In the genomic region with DNA sequence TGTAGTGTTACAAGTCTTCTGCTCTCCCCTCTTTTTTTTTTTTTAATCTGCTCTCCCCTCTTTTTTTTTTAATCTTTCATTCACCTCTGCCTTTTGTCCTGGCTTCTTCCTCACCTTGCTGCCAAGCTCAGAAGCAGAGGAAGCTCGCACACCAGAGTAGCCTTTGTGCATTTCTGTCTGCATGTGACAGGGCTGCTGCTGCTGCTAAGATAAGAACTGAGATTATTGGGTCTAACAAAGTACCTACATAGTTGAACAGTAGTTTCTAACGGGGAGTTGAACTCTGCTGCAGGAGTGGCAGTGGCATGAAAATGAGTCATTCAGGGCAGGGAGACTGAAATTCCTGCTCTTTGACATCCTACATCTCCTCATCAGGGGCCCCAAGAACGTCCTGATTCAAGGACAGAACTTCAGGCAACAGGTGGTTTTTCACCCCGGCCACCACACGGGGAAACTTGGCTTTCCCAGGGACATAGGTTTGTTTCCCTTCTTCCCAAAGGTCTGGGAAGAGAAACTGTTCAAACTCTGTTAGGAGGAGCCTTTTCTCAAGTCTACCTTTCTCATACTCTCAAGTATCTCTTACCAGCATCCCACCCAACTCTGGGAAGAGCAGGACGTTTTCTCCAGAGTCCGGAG, we compare ENCODE assay signal across 8 mouse cellular contexts. TPM values are rescaled to one million over a fixed set of nuclear protein-coding genes. Genes with fewer than 3 reads are reported as not detected.
DNase-seq lines count a peak whose midpoint lies in the region; ATAC-seq and TF ChIP-seq lines count a peak whose summit lies in the region.

No protein-coding gene starts in this region.

- in situ Hi-C loops in ES-E14 (cut with MboI; ENCODE audit: low sequenced_read_pairs in 2 of 2, unreplicated experiment in 2 of 2): no loop called here

- DNase-seq in heart, postnatal 4 days: no peak
- DNase-seq in ES-E14 (ENCODE audit: low read depth, low spot score): no peak
- DNase-seq in spleen, adult 18-20 months: no peak
- DNase-seq in layer of hippocampus, postnatal 25 days (ENCODE audit: extremely low spot score in 1 of 2, low spot score in 1 of 2): no peak

- peak overlapping the region; percentile 83 to 85 for H3K4me3 ChIP-seq in heart, embryonic 14.5 days (ENCODE audit: control insufficient read depth in 1 of 2, insufficient read depth in 1 of 2, low read depth in 1 of 2, low read length in 2 of 2)
- peak overlapping the region; percentile 75 to 90 for H3K4me3 ChIP-seq in ES-E14 (ENCODE audit: insufficient read depth in 1 of 2, low read depth in 1 of 2, low read length in 2 of 2, poor library complexity in 1 of 2, severe bottlenecking in 1 of 2)
- H3K4me3 ChIP-seq in embryonic facial prominence, embryonic 12.5 days: peak overlapping the region; percentile 73
- peak overlapping the region; percentile 81 for H3K4me3 ChIP-seq in limb, embryonic 13.5 days
- H3K4me3 ChIP-seq in stomach, embryonic 15.5 days (replicated peaks): peak overlapping the region; percentile 90

- 2% methylated on average over 7 of the region's 7 CpGs for WGBS in heart, embryonic 14.5 days
- WGBS in embryonic facial prominence, embryonic 12.5 days: 2% methylated on average over 7 of the region's 7 CpGs
- 3% methylated on average over 7 of the region's 7 CpGs for WGBS in limb, embryonic 13.5 days
- 4% methylated on average over 7 of the region's 7 CpGs for WGBS in stomach, embryonic 15.5 days

- peak overlapping the region; percentile 95 for H3K9ac ChIP-seq in heart, embryonic 14.5 days (ENCODE audit: low read length)
- peak overlapping the region; percentile 84; the same call in 1 of the 2 replicates for H3K9ac ChIP-seq in ES-E14 (ENCODE audit: insufficient read depth, low read depth, low read length, poor library complexity, severe bottlenecking)
- H3K9ac ChIP-seq in embryonic facial prominence, embryonic 12.5 days: peak overlapping the region; percentile 88
- peak overlapping the region; percentile 95 for H3K9ac ChIP-seq in limb, embryonic 13.5 days
- peak overlapping the region; percentile 80 for H3K9ac ChIP-seq in stomach, embryonic 15.5 days

- no peaks in the 10 kb centered on the region for H3K27me3 ChIP-seq in heart, embryonic 14.5 days (ENCODE audit: control insufficient read depth, insufficient read depth, low read length)
- no peaks in the 10 kb centered on the region for H3K27me3 ChIP-seq in embryonic facial prominence, embryonic 12.5 days
- H3K27me3 ChIP-seq in limb, embryonic 13.5 days: no peaks in the 10 kb centered on the region
- H3K27me3 ChIP-seq in stomach, embryonic 15.5 days (replicated peaks): no peaks in the 10 kb centered on the region

- no peaks in the 10 kb centered on the region for H3K9me3 ChIP-seq in heart, embryonic 14.5 days (ENCODE audit: control insufficient read depth, low read length)
- H3K9me3 ChIP-seq in ES-E14 (ENCODE audit: control insufficient read depth, insufficient read depth, low read depth, low read length): no peaks in the 10 kb centered on the region
- H3K9me3 ChIP-seq in embryonic facial prominence, embryonic 12.5 days: no peaks in the 10 kb centered on the region
- H3K9me3 ChIP-seq in limb, embryonic 13.5 days: no peaks in the 10 kb centered on the region
- no peaks in the 10 kb centered on the region for H3K9me3 ChIP-seq in stomach, embryonic 15.5 days

- peak overlapping the region; percentile 68 for H3K4me2 ChIP-seq in heart, embryonic 14.5 days (ENCODE audit: low read length)
- peak overlapping the region; percentile 79 for H3K4me2 ChIP-seq in embryonic facial prominence, embryonic 12.5 days (replicated peaks)
- H3K4me2 ChIP-seq in limb, embryonic 13.5 days (replicated peaks): peak overlapping the region; percentile 76
- peak overlapping the region; percentile 88 for H3K4me2 ChIP-seq in stomach, embryonic 15.5 days

- no peak for ATAC-seq in heart, embryonic 14.5 days (ENCODE audit: insufficient number of reproducible peaks, insufficient read depth, low FRiP score, low read depth)
- ATAC-seq in embryonic facial prominence, embryonic 12.5 days (ENCODE audit: insufficient number of reproducible peaks, insufficient read depth, low FRiP score, low TSS enrichment): no peak
- no peak for ATAC-seq in limb, embryonic 13.5 days (ENCODE audit: low FRiP score, low read depth)
- ATAC-seq in stomach, embryonic 15.5 days (ENCODE audit: insufficient read depth, low FRiP score, low read depth): no peak

- 0 out of 2 replicates have a peak, but pooled peaks cover 3% of the 10 kb centered on the region for H3K36me3 ChIP-seq in heart, embryonic 14.5 days (ENCODE audit: control insufficient read depth, insufficient read depth, low read length)
- peaks cover 12% of the 10 kb centered on the region for H3K36me3 ChIP-seq in ES-E14 (ENCODE audit: control insufficient read depth, insufficient read depth, low read length, poor library complexity, severe bottlenecking)
- H3K36me3 ChIP-seq in embryonic facial prominence, embryonic 12.5 days: no peaks in the 10 kb centered on the region
- H3K36me3 ChIP-seq in limb, embryonic 13.5 days: no peaks in the 10 kb centered on the region
- H3K36me3 ChIP-seq in stomach, embryonic 15.5 days: no peaks in the 10 kb centered on the region

- peaks cover 13 to 33% of the 10 kb centered on the region in 2 experiments for H3K4me1 ChIP-seq in heart, embryonic 14.5 days (ENCODE audit: control insufficient read depth in 2 of 2, insufficient read depth in 2 of 2, low read length in 2 of 2)
- peaks cover 10 to 13% of the 10 kb centered on the region in 2 experiments for H3K4me1 ChIP-seq in ES-E14 (ENCODE audit: control insufficient read depth in 2 of 2, insufficient read depth in 2 of 2, low read length in 2 of 2, poor library complexity in 1 of 2)
- H3K4me1 ChIP-seq in embryonic facial prominence, embryonic 12.5 days: peaks cover 26% of the 10 kb centered on the region
- H3K4me1 ChIP-seq in limb, embryonic 13.5 days: peaks cover 41% of the 10 kb centered on the region
- peaks cover 17% of the 10 kb centered on the region for H3K4me1 ChIP-seq in stomach, embryonic 15.5 days

- peak overlapping the region; percentile 88 to 98 for H3K27ac ChIP-seq in heart, embryonic 14.5 days (replicated peaks in 1 of 2; ENCODE audit: control insufficient read depth in 1 of 2, insufficient read depth in 1 of 2, low read depth in 2 of 2, low read length in 2 of 2)
- peak overlapping the region; percentile 94 for H3K27ac ChIP-seq in ES-E14 (ENCODE audit: insufficient read depth, low read depth, low read length, poor library complexity, severe bottlenecking)
- peak overlapping the region; percentile 99 for H3K27ac ChIP-seq in embryonic facial prominence, embryonic 12.5 days
- peak overlapping the region; percentile 99 for H3K27ac ChIP-seq in limb, embryonic 13.5 days
- H3K27ac ChIP-seq in stomach, embryonic 15.5 days: peak overlapping the region; percentile 97

TF ChIP-seq in ES-E14, 5 proteins besides CTCF, POLR2A, EP300 and RAD21:
- TF ChIP-seq ZNF384 (IDR thresholded peaks at IDR 0.05; ENCODE audit: low read depth, low read length): peak; percentile 11; the same call in 1 of the 2 replicates
- no peak for TF ChIP-seq CHD2 (IDR thresholded peaks at IDR 0.05; ENCODE audit: low read depth, low read length)

RNA-seq across cellular contexts. Expression of a gene that starts 17.2 kb away (rescaled TPM):
- 13.4 and 18.5 TPM in 2 replicates for polyA plus RNA-seq in heart, embryonic 14.5 days (2014; fragmentation: Nextera tagmentation; extraction: Ambion mirVana)
- 10 to 100 TPM; 38.7 to 39.5 TPM for total RNA-seq in heart, postnatal 4 days (2021)
- total RNA-seq in ES-E14 (2012; rRNA removed): 172 and 204 TPM in 2 replicates
- polyA plus RNA-seq in embryonic facial prominence, embryonic 12.5 days (2016; fragmentation: Nextera tagmentation; extraction: Ambion mirVana): 28.6 and 31.1 TPM in 2 replicates
- polyA plus RNA-seq in limb, embryonic 13.5 days (2015; fragmentation: Nextera tagmentation; extraction: Ambion mirVana): 30.7 and 31.4 TPM in 2 replicates
- 12.5 and 18.3 TPM in 2 replicates for polyA plus RNA-seq in stomach, embryonic 15.5 days (2015; fragmentation: Nextera tagmentation; extraction: Ambion mirVana)
- total RNA-seq in layer of hippocampus, postnatal 25 days (2021): 10 to 100 TPM; 70.0 to 83.4 TPM
